Mouse (Mus musculus) lung, postnatal 25 days (tissue): ENCODE measurements around the gene Spen.
"Not testable (repeated sequence)": the region's sequence is repeated elsewhere in the genome, so short reads cannot be mapped to it uniquely, and the experiment has no call there.

Experiments
- DNase-seq: peaks from one replicate; pipeline ENCODE4 v3.0.0; 2022; ENCODE audit warnings: low spot score

The Spen gene

GRCm38 (mm10) chr4:141559131-141559897, 20.9 kb upstream of the Spen start:
- DNase-seq, result peak; percentile 87

DNA sequence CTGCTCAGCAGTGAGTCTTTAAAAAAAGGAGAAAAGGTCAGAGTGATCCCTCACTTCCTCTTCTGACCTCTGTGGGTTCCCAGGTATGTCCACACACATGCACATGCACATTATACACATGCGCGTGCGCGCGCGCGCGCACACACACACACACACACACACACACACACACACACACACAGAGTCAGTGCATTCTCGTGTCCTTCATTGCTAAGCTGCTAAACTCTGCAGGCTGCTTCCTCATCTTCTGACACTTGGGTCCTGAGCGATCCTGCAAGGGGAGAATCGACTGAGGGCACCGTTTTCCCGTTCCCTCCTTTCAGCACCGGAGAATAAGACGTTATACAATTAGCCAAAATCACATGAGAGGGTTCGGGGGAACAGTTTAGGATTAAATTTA, 20.3 kb upstream of the Spen start:
- DNase-seq, result peak; percentile 25

DNA sequence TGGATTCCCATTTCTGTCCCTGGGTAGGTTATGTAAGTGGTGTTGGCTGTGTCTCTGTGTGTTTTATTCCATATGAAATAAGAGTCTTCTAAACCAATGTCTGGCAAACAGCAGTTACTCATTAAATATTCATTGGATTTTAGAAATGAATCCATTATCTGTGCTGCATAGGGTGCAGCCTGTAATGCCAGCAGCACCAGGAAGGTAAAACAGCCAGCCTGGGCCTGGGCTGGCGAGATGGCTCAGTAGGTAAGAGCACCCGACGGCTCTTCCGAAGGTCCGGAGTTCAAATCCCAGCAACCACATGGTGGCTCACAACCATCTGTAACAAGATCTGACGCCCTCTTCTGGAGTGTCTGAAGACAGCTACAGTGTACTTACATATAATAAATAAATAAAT, 17.8 kb upstream of the Spen start:
- DNase-seq, result not testable (repeated sequence)

DNA sequence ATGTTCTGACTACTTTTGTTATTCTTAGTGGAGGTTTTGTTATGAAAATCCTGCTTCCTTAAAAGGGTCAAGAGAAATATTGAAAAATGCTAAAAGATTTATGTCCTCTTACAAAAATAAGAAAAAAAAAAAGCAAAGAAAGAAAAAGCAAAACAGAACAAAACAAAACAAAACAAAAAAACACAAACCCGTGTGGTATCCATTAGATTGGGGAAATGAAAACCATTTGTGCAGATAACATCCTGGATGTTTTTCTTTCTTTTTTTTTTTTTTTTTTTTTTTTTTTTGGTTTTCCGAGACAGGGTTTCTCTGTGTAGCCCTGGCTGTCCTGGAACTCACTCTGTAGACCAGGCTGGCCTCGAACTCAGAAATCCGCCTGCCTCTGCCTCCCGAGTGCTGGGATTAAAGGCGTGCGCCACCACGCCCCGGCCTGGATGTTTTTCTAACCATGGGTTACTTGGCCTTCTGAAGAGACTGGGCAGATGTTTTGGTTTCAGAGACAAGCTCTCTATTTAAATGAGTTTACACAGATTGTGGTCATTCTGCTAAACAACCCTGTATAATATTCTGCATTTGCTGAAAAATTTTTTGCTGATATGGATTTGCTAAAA, 16.0 kb upstream of the Spen start:
- DNase-seq, result not testable (repeated sequence)

- DNase-seq, result no peak
Observed at GRCm38 (mm10) chr4:141552484-141552883, 14.1 kb upstream of the Spen start.

GRCm38 (mm10) chr4:141547299-141547698, 8.9 kb upstream of the Spen start:
- peak; percentile 29 for DNase-seq

DNA sequence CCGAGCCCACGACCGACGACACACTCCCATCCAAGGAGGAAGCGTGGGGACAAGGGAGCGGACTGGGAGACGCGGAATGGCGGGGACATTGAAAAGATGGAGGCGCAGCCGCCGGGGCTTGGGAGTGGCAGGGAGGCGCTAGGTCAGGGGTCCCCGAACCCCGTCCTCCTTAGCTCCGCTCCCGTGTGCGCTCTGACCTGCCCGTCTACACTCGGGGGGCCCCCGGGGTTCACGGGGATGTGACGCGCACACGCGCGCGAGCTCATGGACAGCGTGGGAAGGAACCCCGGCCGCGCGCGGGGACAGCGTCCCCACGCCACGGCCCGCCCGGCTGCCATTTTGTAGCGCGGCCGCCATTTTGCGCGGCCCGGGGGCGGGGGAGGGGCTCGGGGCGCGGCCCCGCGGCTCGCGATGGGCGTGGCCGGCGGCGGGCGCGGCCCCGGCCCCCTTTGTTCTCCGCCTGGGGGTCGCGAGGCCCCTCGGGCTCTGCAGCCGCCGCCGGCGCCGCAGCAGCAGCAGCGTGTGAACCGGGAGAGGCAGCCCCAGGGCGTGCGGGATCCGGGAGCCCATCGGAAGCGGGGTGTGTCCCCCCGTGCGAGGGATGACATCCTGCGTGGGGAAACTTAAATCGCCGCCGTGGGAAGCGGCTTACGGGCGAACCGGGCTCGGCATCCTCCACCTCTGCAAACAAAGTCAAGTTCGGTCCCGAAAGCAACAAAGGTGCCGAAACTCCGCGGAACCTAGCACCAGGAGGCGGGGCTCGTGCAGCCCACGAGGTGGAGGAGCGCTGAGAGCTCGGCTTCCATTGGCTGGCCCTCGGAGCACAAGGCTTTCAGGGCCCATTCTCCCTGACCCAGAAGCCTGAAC, 8.2 kb upstream of the Spen start:
- peak; percentile 91 for DNase-seq

DNA sequence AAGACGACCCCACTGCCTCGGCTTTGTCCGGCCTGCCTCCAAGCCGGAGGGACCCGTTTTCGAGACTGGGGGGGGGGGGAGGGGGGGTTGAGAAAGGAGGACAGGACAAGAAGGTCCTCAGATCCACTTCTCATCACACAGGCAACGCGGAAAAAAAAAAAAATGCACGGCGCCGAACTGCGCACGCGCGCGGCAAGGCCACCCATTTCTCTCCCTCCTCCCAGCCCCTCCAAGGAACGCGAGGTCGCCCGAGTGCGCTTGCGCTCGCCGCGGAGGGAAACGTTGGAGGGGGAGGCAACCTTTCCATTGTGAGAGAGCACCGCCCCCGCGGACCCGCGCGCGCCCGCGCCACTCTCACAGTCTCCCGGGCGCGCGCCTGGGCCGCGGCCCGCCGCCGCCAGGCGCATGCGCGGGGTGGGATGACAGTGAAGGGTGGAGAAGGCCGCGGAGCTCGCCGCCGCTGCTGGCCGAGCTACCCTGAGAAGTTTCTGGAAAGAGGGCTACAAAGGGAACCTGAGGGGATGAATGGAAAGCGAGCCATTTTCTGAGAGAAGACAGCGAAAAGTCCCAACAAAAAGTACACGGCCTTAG, 7.4 kb upstream of the Spen start:
- peak; percentile 99 for DNase-seq

GRCm38 (mm10) chr4:141545071-141545742, 6.8 kb upstream of the Spen start:
- peak; percentile 82 for DNase-seq

DNA sequence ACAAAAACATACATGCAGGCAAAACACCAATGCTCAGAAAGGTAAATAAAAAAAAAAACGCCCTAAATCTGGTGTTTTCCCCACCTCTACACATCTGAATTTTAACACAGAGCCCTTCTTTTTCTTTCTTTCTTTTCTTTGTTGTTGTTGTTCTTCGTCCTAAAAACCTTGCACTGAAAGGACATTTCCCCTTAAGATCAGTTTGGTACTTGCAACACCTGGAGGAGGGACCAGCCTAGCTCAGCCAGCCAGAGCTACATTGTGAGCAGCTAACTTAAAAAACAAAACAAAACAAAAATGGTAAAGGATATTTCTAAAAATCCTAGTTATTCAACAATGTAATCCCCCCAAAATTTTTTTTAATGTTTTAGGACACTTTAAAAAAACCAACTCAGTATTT, 6.1 kb upstream of the Spen start:
- DNase-seq, result peak; percentile 16

GRCm38 (mm10) chr4:141543593-141543992, 5.2 kb upstream of the Spen start:
- no peak for DNase-seq

- DNase-seq, result no peak
Observed at GRCm38 (mm10) chr4:141541851-141542250, 3.5 kb upstream of the Spen start.

GRCm38 (mm10) chr4:141540844-141541243, 2.4 kb upstream of the Spen start:
- no peak for DNase-seq

DNA sequence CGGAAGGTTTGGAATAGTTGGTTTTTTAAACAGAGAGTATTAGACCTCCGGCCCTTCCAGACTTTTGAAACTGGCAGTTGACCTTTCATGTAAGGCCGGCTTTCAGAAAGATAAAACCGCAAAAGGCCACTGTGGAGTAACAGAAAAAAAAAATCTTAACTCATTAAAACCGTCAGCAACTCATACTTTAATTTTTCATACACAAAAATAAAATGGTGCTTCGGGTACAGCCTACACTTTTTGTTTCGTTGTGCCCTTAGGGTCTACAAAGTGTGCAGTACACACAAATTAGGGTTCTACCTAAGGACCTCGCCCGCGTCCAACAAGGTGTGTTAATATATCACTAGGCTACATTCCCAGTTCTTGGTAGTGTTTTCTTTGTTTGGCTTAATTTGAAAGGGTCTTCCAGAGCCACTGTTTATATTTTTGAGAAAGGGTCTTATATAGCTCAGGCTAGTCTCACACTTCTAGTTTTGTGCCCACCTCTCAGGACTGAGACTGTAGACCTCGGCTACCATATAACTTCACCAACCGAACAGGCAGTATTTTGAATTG, 893 bp upstream of the Spen start:
- DNase-seq, result no peak

DNA sequence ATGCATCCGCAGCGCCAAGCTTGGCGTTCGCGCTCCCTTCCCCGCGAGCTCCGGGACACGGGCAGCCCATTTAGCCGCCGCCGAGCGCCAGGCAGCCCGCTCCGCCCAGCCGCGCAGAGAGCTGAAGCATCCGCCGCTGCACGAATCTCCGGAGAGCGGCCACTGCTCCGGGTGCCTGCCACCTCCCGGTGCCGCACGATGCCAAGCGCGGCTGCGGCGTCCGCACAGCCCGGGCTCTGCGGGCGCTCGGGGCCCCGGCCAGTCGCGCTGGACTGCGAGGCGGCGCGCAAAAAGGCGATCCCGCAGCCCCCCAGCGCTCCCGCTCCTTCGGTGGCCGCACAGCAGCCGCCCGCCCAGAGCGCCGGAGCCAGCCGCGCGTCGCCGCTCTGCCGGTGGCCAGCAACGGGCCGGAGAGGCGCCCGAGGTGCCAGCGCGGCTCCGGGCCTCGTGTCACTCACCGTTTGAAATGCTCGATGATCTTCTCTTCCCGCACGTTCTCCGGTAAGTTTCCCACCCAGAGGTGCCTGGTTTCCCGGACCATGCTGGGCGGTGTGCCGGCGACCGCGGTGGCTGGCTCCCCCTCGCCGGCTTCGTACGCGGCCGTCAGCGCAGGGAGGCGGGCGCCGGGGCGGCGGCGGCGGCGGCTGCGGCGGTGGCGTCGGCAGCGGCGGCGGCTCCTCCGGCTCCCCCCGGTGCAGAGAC, 540 bp downstream of the Spen start:
- DNase-seq, result no peak

DNA sequence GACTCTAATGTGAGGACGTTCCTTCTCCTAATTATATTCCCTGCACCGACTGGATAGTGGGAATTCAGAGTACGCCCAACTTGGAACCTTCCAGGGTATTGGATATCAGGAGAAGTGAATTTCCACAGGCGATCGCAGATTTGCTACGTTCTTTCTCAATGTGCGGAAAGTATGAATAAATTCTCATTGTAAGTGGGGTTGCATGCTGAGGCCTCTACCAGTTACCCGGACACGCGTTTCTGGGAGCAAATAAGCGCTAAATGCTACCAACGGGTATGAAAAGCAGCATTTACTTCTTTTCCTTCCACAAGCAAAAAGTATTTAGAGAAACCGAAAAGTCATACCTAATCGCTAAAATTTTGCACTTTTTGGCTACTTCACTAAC, 1.2 kb downstream of the Spen start:
- no peak for DNase-seq

GRCm38 (mm10) chr4:141536291-141537225, 1.8 kb downstream of the Spen start:
- no peak for DNase-seq

DNA sequence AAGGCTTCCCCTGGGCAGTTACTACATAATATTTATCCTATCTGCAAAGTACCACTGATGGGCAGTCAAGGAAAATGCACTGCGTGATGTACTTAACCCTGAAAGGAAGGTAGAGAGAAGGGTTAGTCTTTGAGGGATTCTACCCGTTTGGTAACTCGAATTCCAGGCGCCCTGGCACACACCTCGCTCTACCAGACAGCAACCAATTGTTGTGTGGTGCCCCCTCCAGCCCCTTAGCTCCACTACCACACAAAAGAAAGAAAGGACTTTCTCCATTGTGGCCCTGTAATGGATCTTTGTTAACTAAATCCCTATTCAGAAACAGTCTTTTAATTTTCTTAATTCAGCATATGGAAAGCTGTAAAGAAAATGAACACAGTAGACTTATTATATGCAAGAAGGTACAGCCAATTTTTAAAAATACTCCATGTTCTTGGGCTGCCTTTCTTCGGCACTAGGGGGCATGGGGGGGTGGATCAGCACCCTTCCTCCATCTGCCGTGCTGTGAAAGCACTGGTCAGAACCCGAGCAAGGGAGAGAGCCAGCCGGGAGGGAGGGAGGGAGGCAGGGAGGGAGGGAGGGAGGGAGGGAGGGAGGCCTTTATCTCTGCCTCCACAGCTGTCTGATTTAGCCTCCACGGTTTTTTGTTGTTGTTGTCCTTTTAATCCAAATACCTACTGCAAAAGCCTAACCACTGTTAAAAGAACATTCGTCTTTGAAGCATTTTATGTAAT, 3.3 kb downstream of the Spen start:
- DNase-seq, result peak; percentile 68

DNA sequence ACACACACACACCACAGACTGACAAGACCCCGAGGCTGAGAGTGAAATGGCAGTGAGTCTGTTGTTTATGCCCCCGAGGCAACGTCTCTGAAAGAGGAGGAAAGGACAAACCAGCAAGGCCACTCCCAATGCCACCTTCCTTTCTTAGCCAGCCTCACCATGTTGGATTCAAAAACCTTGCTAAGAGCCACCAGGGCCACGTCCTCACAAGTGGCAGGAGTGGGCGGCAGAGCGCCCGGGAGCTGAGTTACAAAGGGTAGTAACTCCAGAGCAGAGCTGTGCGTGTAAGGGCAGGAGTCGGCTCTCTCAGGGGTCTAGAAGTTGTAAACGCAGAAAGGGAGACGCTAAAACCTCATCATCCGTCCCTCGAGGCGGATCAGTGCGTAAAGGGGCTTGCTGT, 7.4 kb downstream of the Spen start:
- DNase-seq, result no peak
